Mouse (Mus musculus) midbrain, embryonic 12.5 days (tissue): ENCODE results near the gene Cldnd1. TPM values are rescaled to one million over a fixed set of nuclear protein-coding genes. Genes with fewer than 3 reads are reported as not detected.

Source experiments
- ATAC-seq: fragments of 200-750 bp; cut with Nextera tagmentation; 2 replicates; pipeline ENCODE4 v1.8.0; 2017; ENCODE audit warnings: low read depth, moderate TSS enrichment, moderate library complexity; ENCODE audit not compliant: low FRiP score
- H3K27ac ChIP-seq: fragments of 300-500 bp; sonication (generic); replicated peaks from 2 replicates; pipeline ENCODE4 v1.5.1; 2016; ENCODE audit warnings: mild to moderate bottlenecking
- H3K27me3 ChIP-seq: fragments of 300-500 bp; sonication (generic); 2 replicates; pipeline ENCODE4 v1.6.1; 2016; ENCODE audit warnings: mild to moderate bottlenecking
- H3K36me3 ChIP-seq: fragments of 300-500 bp; sonication (generic); 2 replicates; pipeline ENCODE4 v1.6.1; 2016
- H3K4me1 ChIP-seq: fragments of 300-500 bp; sonication (generic); 2 replicates; pipeline ENCODE4 v1.6.1; 2016
- H3K4me2 ChIP-seq: fragments of 300-500 bp; sonication (generic); replicated peaks from 2 replicates; pipeline ENCODE4 v1.6.1; 2016; ENCODE audit warnings: mild to moderate bottlenecking, moderate library complexity
- H3K4me3 ChIP-seq: fragments of 300-500 bp; sonication (generic); 2 replicates; pipeline ENCODE4 v1.5.1; 2016; ENCODE audit warnings: mild to moderate bottlenecking
- H3K9ac ChIP-seq: fragments of 300-500 bp; sonication (generic); replicated peaks from 2 replicates; pipeline ENCODE4 v1.6.1; 2016; ENCODE audit warnings: mild to moderate bottlenecking, moderate library complexity
- H3K9me3 ChIP-seq: fragments of 300-500 bp; sonication (generic); 2 replicates; pipeline ENCODE4 v1.6.1; 2016; ENCODE audit warnings: mild to moderate bottlenecking
- WGBS: fragments of 180-500 bp; shearing (Covaris S2); methylation state at CpG from one replicate; pipeline ENCODE4 v1.1.7; 2016; 5-methylcytosine and 5-hydroxymethylcytosine counted together
- polyA plus RNA-seq: library from polyadenylated mRNA; unstranded; fragments of >200 nt; fragmentation: Nextera tagmentation; extraction: Ambion mirVana; gene quantifications from 2 replicates; pipeline ENCODE4 v1.2.1, GENCODE M21; 2016

The Cldnd1 gene
- polyA plus RNA-seq, 1 experiment from 2014 or later, result 106 TPM

GRCm38 (mm10) chr16:58697261-58697660, 30.4 kb upstream of the Cldnd1 start:
- Histone ChIP-seq H3K27me3 (no peaks in the 10 kb centered on the region), H3K4me3 (no peak overlapping the region), H3K4me1 (no peaks in the 10 kb centered on the region), H3K9me3 (no peaks in the 10 kb centered on the region), H3K4me2 (no peak overlapping the region), H3K36me3 (no peaks in the 10 kb centered on the region), H3K9ac (no peak overlapping the region), H3K27ac (no peak overlapping the region)
- WGBS, result 95% methylated on average over 1 of the region's 1 CpGs
- ATAC-seq, result no peak

GRCm38 (mm10) chr16:58700174-58700573, 27.5 kb upstream of the Cldnd1 start:
- H3K4me1 ChIP-seq, result no peaks in the 10 kb centered on the region
- H3K9ac ChIP-seq, result no peak overlapping the region
- 78% methylated on average over 6 of the region's 6 CpGs for WGBS

GRCm38 (mm10) chr16:58700816-58701424, 26.8 kb upstream of the Cldnd1 start:
- Histone ChIP-seq H3K27ac (no peak overlapping the region), H3K9me3 (no peaks in the 10 kb centered on the region), H3K4me3 (no peak overlapping the region), H3K4me2 (no peak overlapping the region), H3K36me3 (no peaks in the 10 kb centered on the region), H3K9ac (no peak overlapping the region), H3K27me3 (no peaks in the 10 kb centered on the region), H3K4me1 (no peaks in the 10 kb centered on the region)
- ATAC-seq, result no peak
- WGBS, result 83% methylated on average over 12 of the region's 12 CpGs

More at GRCm38 (mm10) chr16:58700174-58700573, 27.5 kb upstream of the Cldnd1 start:
- no peaks in the 10 kb centered on the region for H3K27me3 ChIP-seq
- no peak overlapping the region for H3K4me2 ChIP-seq
- no peak overlapping the region for H3K27ac ChIP-seq
- no peak for ATAC-seq
- no peaks in the 10 kb centered on the region for H3K36me3 ChIP-seq
- no peak overlapping the region for H3K4me3 ChIP-seq
- H3K9me3 ChIP-seq, result no peaks in the 10 kb centered on the region

GRCm38 (mm10) chr16:58701779-58702178, 25.9 kb upstream of the Cldnd1 start:
- Histone ChIP-seq H3K27me3 (no peaks in the 10 kb centered on the region), H3K4me3 (no peak overlapping the region), H3K4me2 (no peak overlapping the region), H3K4me1 (no peaks in the 10 kb centered on the region), H3K36me3 (no peaks in the 10 kb centered on the region), H3K9me3 (no peaks in the 10 kb centered on the region), H3K27ac (no peak overlapping the region), H3K9ac (no peak overlapping the region)
- ATAC-seq, result no peak
- WGBS, result 78% methylated on average over 6 of the region's 6 CpGs

- Histone ChIP-seq H3K4me1 (no peaks in the 10 kb centered on the region), H3K27me3 (no peaks in the 10 kb centered on the region), H3K4me3 (no peak overlapping the region), H3K27ac (no peak overlapping the region), H3K9me3 (no peaks in the 10 kb centered on the region), H3K9ac (no peak overlapping the region), H3K4me2 (no peak overlapping the region), H3K36me3 (no peaks in the 10 kb centered on the region)
- no peak for ATAC-seq
- WGBS, result 86% methylated on average over 10 of the region's 10 CpGs
Observed at GRCm38 (mm10) chr16:58702329-58702932, 25.3 kb upstream of the Cldnd1 start.

- WGBS, result 59% methylated on average over 10 of the region's 10 CpGs
- H3K9me3 ChIP-seq, result no peaks in the 10 kb centered on the region
- H3K9ac ChIP-seq, result no peak overlapping the region
- no peaks in the 10 kb centered on the region for H3K36me3 ChIP-seq
- H3K27me3 ChIP-seq, result no peaks in the 10 kb centered on the region
- no peak overlapping the region for H3K27ac ChIP-seq
- H3K4me3 ChIP-seq, result no peak overlapping the region
- H3K4me1 ChIP-seq, result no peaks in the 10 kb centered on the region
- no peak for ATAC-seq
- H3K4me2 ChIP-seq, result no peak overlapping the region
Observed at GRCm38 (mm10) chr16:58703382-58704124, 24.2 kb upstream of the Cldnd1 start.

GRCm38 (mm10) chr16:58704999-58705398, 22.7 kb upstream of the Cldnd1 start:
- Histone ChIP-seq H3K27ac (no peak overlapping the region), H3K36me3 (no peaks in the 10 kb centered on the region), H3K4me3 (no peak overlapping the region), H3K4me2 (no peak overlapping the region), H3K9me3 (no peaks in the 10 kb centered on the region), H3K9ac (no peak overlapping the region), H3K4me1 (no peaks in the 10 kb centered on the region), H3K27me3 (no peaks in the 10 kb centered on the region)
- ATAC-seq, result no peak

- Histone ChIP-seq H3K9ac (no peak overlapping the region), H3K9me3 (no peaks in the 10 kb centered on the region), H3K36me3 (no peaks in the 10 kb centered on the region), H3K4me1 (no peaks in the 10 kb centered on the region), H3K27me3 (no peaks in the 10 kb centered on the region), H3K4me2 (no peak overlapping the region), H3K27ac (no peak overlapping the region), H3K4me3 (no peak overlapping the region)
- WGBS, result 88% methylated on average over 4 of the region's 4 CpGs
- no peak for ATAC-seq
Observed at GRCm38 (mm10) chr16:58707276-58707905, 20.3 kb upstream of the Cldnd1 start.

GRCm38 (mm10) chr16:58708601-58709475, 18.9 kb upstream of the Cldnd1 start:
- no peaks in the 10 kb centered on the region for H3K9me3 ChIP-seq
- no peak overlapping the region for H3K9ac ChIP-seq
- H3K27me3 ChIP-seq, result no peaks in the 10 kb centered on the region
- H3K4me1 ChIP-seq, result no peaks in the 10 kb centered on the region
- no peak for ATAC-seq
- H3K36me3 ChIP-seq, result no peaks in the 10 kb centered on the region
- 82% methylated on average over 3 of the region's 3 CpGs for WGBS
- H3K4me3 ChIP-seq, result no peak overlapping the region
- no peak overlapping the region for H3K27ac ChIP-seq
- H3K4me2 ChIP-seq, result no peak overlapping the region

- no peak overlapping the region for H3K9ac ChIP-seq
- H3K4me2 ChIP-seq, result no peak overlapping the region
- no peaks in the 10 kb centered on the region for H3K36me3 ChIP-seq
- no peak overlapping the region for H3K4me3 ChIP-seq
- H3K4me1 ChIP-seq, result no peaks in the 10 kb centered on the region
- WGBS, result 80% methylated on average over 4 of the region's 4 CpGs
- H3K27ac ChIP-seq, result no peak overlapping the region
- ATAC-seq, result no peak
- no peaks in the 10 kb centered on the region for H3K9me3 ChIP-seq
- H3K27me3 ChIP-seq, result no peaks in the 10 kb centered on the region
Observed at GRCm38 (mm10) chr16:58709536-58709935, 18.2 kb upstream of the Cldnd1 start.

- 80% methylated on average over 8 of the region's 8 CpGs for WGBS
Observed at GRCm38 (mm10) chr16:58712221-58712620, 15.5 kb upstream of the Cldnd1 start.

More at GRCm38 (mm10) chr16:58712221-58712620, 15.5 kb upstream of the Cldnd1 start:
- ATAC-seq, result no peak
- no peaks in the 10 kb centered on the region for H3K9me3 ChIP-seq
- H3K4me3 ChIP-seq, result no peak overlapping the region
- H3K9ac ChIP-seq, result no peak overlapping the region
- no peak overlapping the region for H3K4me2 ChIP-seq
- no peaks in the 10 kb centered on the region for H3K27me3 ChIP-seq
- H3K4me1 ChIP-seq, result no peaks in the 10 kb centered on the region
- no peak overlapping the region for H3K27ac ChIP-seq
- no peaks in the 10 kb centered on the region for H3K36me3 ChIP-seq
